Mouse (Mus musculus) ES-E14 (cell line): ENCODE data around the gene Capn8.

ENCODE experiments used
- CHD2 ChIP-seq: IDR thresholded peaks from 2 replicates; pipeline ENCODE4 v1.6.1; 2014; ENCODE audit warnings: mild to moderate bottlenecking, low read depth, low read length, inconsistent platforms
- MAFK ChIP-seq: IDR thresholded peaks from 2 replicates; pipeline ENCODE4 v1.6.1; 2014; ENCODE audit warnings: mild to moderate bottlenecking, low read depth, low read length, inconsistent platforms; ENCODE audit not compliant: insufficient read depth
- ZNF384 ChIP-seq: IDR thresholded peaks from 2 replicates; pipeline ENCODE4 v1.6.1; 2012; ENCODE audit warnings: low read depth, low read length, inconsistent platforms

DNA sequence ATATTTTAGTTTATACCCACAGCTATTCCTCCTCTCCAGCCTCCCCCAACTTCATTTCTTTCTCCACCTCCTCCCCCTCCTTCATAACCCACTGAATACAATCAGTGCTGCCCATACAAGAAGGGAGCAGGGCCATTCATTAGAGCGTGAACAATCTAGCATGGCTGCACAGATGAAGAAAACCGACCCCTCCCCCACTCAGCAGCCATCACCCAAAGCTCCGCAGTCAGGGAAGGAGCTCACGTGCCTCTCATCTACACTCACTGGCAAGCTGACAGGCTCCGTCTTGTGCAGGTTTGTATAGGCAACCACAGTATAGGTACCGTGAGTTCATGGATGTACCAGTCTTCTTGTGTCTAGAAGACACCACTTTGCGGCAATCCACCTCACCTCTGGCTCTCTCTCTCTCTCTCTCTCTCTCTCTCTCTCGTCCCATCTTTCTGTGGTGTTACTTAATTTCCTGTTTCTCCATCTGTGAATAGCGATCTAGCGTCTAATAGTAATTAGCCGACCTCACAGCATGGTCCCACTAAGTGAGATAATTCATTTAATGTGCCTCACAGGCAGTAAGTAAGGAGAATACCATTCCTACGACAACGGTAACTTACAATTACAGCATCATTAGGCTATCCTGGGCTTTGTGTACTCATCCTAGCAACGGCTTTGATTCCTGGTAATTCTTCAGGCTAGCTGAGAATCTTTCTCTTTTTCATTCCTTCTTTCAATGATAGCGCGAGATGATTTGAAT, 53.6 kb downstream of the Capn8 start:
- no peak for TF ChIP-seq CHD2
- no peak for TF ChIP-seq MAFK
- TF ChIP-seq ZNF384: no peak
